Mouse (Mus musculus) limb, embryonic 10.5 days (tissue): ENCODE measurements around the gene Pspn. TPM values are rescaled to one million over a fixed set of nuclear protein-coding genes. Genes with fewer than 3 reads are reported as not detected.

Experiments used
- DNase-seq: peaks from one replicate; pipeline ENCODE4 v3.0.0-alpha.2; 2017; ENCODE audit warnings: low spot score
- H3K27ac ChIP-seq: fragments of 300-500 bp; sonication (generic); 2 replicates; pipeline ENCODE4 v1.5.1; 2016; ENCODE audit warnings: mild to moderate bottlenecking
- H3K27me3 ChIP-seq: fragments of 300-500 bp; sonication (generic); 2 replicates; pipeline ENCODE4 v1.6.1; 2016; ENCODE audit warnings: low read depth, mild to moderate bottlenecking; ENCODE audit not compliant: poor library complexity, severe bottlenecking
- H3K36me3 ChIP-seq: fragments of 300-500 bp; sonication (generic); 2 replicates; pipeline ENCODE4 v1.6.1; 2016; ENCODE audit warnings: mild to moderate bottlenecking, moderate library complexity
- H3K4me1 ChIP-seq: fragments of 300-500 bp; sonication (generic); 2 replicates; pipeline ENCODE4 v1.6.1; 2016
- H3K4me3 ChIP-seq: fragments of 300-500 bp; sonication (generic); 2 replicates; pipeline ENCODE4 v1.5.1; 2016; ENCODE audit warnings: mild to moderate bottlenecking, moderate library complexity
- H3K9me3 ChIP-seq: fragments of 300-500 bp; sonication (generic); replicated peaks from 2 replicates; pipeline ENCODE4 v1.6.1; 2016; ENCODE audit warnings: mild to moderate bottlenecking
- WGBS: fragments of 180-500 bp; shearing (Covaris S2); methylation state at CpG from one replicate; pipeline ENCODE4 v1.1.7; 2016; 5-methylcytosine and 5-hydroxymethylcytosine counted together
- polyA plus RNA-seq: library from polyadenylated mRNA; unstranded; fragments of >200 nt; fragmentation: Nextera tagmentation; extraction: Ambion mirVana; gene quantifications from 2 replicates; pipeline ENCODE4 v1.2.1, GENCODE M21; 2016

Gene Pspn
- not detected in 2 replicates for polyA plus RNA-seq

DNA sequence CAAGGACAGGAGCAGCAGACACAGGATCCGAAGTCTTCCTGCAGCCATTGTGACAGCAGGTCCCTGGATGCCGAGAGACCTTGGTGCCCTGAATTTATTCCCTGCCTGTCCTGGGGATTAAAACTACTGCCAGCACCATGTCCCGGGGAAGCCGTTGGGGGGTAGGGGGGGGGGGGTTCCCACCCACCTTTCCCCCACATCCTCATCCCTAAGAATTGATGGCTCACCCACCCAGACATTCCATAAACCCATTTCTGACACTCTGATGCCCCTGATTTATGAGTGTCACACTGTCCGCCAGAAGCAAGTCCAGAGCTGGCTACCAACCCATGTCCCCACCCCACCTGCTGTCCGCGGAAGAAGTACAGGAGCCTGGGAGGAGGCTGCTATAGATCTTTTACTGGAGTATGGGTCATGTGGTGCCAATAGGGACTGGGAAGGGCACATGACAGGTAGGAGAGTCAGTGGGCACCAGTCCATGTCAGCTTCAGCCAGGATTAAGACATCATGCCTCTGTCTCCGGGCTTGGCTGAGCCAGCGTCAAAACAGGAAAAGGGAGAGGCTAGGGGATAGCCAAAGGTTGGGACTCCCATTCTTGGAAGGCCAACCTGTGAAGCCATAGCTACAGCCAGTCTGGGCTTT is at the start of gene Pspn:
TSS of gene Pspn (minus strand) at position 51 of the 642 bp plus-strand sequence.
- H3K27ac ChIP-seq, result no peak within 1 kb of the TSS
- peaks cover 10% of the 10 kb centered on the region for H3K4me1 ChIP-seq
- H3K27me3 ChIP-seq, result no peaks in the 10 kb centered on the region
- H3K4me3 ChIP-seq, result no peak within 1 kb of the TSS
- no peak for DNase-seq
- 86% methylated on average over 9 of the region's 9 CpGs for WGBS
- peaks cover 83% of the 10 kb centered on the region for H3K36me3 ChIP-seq
- no peaks in the 10 kb centered on the region for H3K9me3 ChIP-seq

DNA sequence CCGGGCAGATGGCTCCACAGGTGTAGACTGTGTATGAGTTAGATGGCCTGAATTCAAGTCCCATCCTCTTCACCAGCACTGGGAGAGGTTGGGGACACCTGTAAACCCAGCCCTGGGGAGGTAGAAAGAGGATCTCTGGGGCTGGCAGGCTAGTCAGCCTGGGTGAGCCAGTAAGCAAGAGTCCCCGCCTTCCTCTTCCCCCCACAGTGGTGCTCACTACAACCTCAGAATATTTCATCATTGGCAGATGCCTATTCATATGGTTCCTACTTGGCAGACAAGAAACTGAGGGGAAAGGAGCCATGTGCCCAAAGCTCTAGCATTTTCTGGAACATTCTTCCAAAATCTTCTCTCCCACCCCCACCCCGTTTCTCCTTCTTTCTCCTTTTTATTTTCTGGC is 49.0 kb upstream of the Pspn start:
- 93% methylated on average over 3 of the region's 3 CpGs for WGBS
- Histone ChIP-seq H3K4me3 (no peak overlapping the region), H3K27ac (no peak overlapping the region), H3K9me3 (no peaks in the 10 kb centered on the region), H3K36me3 (no peaks in the 10 kb centered on the region), H3K4me1 (0 out of 2 replicates have a peak, but pooled peaks cover 3% of the 10 kb centered on the region), H3K27me3 (no peaks in the 10 kb centered on the region)
- no peak for DNase-seq

DNA sequence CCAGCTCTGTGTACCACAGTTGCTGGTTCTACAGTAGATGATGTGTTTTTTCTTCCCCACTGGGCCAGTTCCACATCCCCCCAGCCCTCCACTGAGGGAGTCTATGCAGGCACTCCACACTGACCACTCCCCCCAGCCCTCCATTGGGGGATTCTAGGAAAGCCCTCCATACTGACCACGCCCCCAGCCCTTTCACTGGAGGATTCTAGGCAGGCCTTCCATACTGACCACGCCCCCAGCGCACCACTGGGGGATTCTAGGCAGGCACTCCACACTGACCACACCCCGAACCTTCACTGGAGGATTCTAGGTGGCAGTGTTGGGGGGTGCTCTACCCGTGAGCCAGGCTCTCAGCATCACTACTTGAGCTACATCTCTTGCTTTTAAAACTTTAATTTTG is 47.6 kb upstream of the Pspn start:
- no peaks in the 10 kb centered on the region for H3K9me3 ChIP-seq
- no peaks in the 10 kb centered on the region for H3K36me3 ChIP-seq
- 30% methylated on average over 5 of the region's 5 CpGs for WGBS

DNA sequence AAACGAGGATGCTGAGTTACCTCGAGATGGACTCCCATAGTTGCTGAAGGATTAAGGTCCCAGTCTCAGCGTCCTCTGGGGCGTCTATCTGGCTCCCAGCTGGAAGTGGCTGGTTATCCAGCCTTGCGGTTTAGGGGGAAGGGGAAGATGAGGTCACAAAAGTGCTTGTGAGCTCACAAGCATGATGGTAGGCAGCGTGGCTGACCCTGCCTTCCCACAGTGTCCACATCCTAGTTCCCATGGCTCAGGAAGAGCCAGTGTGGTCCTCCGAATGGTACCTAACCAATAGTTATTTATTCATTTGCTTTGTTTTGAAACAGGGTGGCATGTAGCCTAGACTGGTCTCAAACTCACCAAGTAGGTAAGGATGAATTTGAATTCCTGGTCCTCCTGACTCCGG is 41.7 kb upstream of the Pspn start, which contains the start of gene Slc25a41:
TSS of gene Slc25a41 (minus strand) at position 101 of the 400 bp plus-strand sequence.
- Histone ChIP-seq H3K27me3 (peaks cover 33% of the 10 kb centered on the region), H3K4me3 (no peak within 1 kb of the TSS), H3K9me3 (no peaks in the 10 kb centered on the region), H3K36me3 (no peaks in the 10 kb centered on the region), H3K4me1 (no peaks in the 10 kb centered on the region), H3K27ac (no peak within 1 kb of the TSS)
- 74% methylated on average over 8 of the region's 8 CpGs for WGBS
- DNase-seq, result no peak

More for the DNA sequence above, 47.6 kb upstream of the Pspn start:
- H3K4me1 ChIP-seq, result 0 out of 2 replicates have a peak, but pooled peaks cover 3% of the 10 kb centered on the region
- DNase-seq, result no peak
- H3K27me3 ChIP-seq, result no peaks in the 10 kb centered on the region
- H3K4me3 ChIP-seq, result no peak overlapping the region
- no peak overlapping the region for H3K27ac ChIP-seq

DNA sequence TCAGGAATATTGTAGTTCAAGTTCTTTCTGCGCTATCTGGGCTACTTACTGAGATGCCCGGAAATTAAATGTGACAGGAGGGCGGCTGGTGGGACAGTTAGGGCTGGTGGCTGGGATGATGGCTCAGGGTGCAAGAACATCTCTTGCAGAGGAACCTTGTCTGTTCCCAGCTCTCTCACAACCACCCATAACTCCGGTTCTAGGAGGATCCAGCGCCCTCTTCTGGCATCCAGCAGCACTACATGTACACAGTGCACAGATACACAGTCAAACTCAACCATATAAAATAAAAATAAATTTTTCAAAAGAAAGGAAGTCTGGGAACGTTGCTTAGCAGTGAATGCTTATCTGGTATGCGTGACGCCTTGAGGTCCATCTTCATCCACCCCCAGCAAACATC is 39.2 kb upstream of the Pspn start:
- no peak overlapping the region for H3K4me3 ChIP-seq
- no peaks in the 10 kb centered on the region for H3K4me1 ChIP-seq
- WGBS, result 37% methylated on average over 8 of the region's 8 CpGs
- peaks cover 35% of the 10 kb centered on the region for H3K27me3 ChIP-seq
- no peak for DNase-seq
- H3K9me3 ChIP-seq, result no peaks in the 10 kb centered on the region
- H3K36me3 ChIP-seq, result no peaks in the 10 kb centered on the region
- no peak overlapping the region for H3K27ac ChIP-seq

DNA sequence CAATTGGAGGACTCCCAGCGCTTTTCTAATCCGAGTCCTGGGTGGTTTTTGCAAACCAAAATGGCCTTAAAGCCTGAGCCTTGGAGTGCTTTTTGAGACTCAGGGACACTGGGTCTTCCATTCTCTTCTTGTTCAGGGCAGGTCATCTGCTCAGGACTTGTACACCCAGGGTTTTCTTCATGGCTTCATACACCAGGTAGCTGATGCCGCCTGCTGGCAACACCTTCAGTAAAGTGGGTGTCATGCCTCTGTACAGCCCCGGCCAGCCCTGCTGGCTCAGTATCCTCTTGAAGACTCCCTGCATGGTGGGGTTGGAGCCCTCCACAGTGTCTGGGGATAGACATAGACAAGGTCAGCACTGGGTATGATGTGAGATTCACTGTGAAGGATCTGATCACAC is 33.0 kb upstream of the Pspn start:
- Histone ChIP-seq H3K36me3 (peaks cover 17% of the 10 kb centered on the region), H3K4me1 (peaks cover 18% of the 10 kb centered on the region), H3K9me3 (no peaks in the 10 kb centered on the region), H3K27me3 (peaks cover 15% of the 10 kb centered on the region), H3K27ac (no peak overlapping the region), H3K4me3 (peak overlapping the region; percentile 90)
- 87% methylated on average over 4 of the region's 4 CpGs for WGBS
- no peak for DNase-seq

DNA sequence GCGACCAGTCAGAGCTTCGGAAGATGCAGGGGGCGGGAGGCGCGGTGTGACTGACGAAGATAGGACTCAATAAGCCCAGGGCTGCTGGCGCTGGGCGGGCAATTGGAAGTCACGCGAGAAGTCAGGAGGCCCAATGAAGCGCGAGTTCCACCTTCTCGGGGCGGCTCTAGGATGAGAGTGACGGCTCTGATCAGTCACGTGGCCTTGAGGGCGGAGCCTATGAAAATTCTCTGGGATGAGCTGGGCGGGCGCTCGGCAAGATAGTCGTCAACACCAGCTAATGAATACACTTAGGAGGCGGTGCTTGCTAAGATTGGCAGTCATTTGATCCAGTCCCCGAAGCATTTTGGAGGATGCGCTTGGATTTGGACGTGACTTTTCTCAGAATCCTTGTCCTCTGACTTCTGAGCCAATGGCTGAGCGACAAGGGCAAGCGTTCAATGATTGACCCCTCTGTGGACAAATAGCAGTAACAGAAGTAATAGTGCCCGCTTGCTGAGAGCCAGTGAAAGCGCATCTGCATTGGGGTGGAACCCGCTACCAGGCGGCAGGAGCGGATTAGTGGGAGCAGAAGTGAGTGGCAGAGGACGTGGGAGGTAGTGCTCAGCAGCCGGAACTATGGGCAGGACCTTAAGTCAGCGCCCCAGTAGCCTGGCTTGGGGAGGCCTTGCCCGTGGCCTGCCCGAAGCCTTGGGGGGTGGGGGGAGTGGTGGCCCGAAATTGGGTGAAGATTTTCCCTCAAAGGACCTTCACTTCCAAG is 32.0 kb upstream of the Pspn start:
- Histone ChIP-seq H3K9me3 (no peaks in the 10 kb centered on the region), H3K27ac (peak overlapping the region; percentile 100), H3K4me3 (peak overlapping the region; percentile 90), H3K27me3 (peaks cover 5% of the 10 kb centered on the region; the same call in 1 of the 2 replicates), H3K36me3 (peaks cover 27% of the 10 kb centered on the region), H3K4me1 (peaks cover 18% of the 10 kb centered on the region)
- DNase-seq, result peak; percentile 86
- WGBS, result 1% methylated on average over 38 of the region's 38 CpGs

DNA sequence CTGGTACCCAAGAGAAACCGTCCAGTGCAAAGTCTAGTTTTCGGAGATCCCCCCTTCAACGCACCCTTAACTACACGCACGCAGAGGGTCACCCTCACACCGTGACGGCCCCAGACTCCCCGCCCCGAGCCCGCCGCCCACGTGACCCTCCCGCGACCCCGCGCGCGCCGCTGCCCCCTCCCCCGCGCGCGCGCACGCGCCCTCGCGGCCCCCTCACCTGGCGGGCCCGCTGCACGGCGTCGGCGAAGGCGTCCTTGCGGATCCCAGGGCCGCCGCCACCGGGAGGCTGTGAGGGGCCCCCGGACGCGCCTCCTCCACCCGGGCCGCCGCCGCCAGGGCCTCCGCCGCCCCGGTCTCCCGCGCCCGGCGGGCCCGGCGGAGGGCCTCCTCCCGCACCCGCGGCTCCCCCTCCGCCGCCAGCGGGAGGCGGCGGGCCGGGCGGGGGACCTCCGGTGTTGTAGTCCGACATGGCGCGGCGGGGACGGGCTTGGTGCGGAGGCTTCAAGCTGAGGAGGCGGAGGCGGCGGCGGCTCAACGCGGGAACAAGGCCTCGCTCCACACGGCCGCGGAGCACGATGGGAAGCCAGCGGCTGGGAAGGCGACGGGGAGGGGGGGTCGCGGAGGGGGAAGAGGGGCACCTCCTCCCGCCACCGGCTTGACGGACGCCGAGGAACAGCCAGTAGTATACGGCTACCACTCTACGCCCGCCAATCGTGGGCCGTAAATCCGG is 31.3 kb upstream of the Pspn start, which contains the start of gene Khsrp:
TSS of gene Khsrp (minus strand) at position 592 of the 730 bp plus-strand sequence.
- H3K9me3 ChIP-seq, result no peaks in the 10 kb centered on the region
- WGBS, result under 1% methylated on average over 83 of the region's 99 CpGs
- peak within 1 kb of the TSS; percentile 90 for H3K4me3 ChIP-seq
- H3K36me3 ChIP-seq, result peaks cover 35% of the 10 kb centered on the region
- DNase-seq, result peak; percentile 95
- no peaks in the 10 kb centered on the region for H3K27me3 ChIP-seq
- peak within 1 kb of the TSS; percentile 100 for H3K27ac ChIP-seq
- H3K4me1 ChIP-seq, result peaks cover 18% of the 10 kb centered on the region

DNA sequence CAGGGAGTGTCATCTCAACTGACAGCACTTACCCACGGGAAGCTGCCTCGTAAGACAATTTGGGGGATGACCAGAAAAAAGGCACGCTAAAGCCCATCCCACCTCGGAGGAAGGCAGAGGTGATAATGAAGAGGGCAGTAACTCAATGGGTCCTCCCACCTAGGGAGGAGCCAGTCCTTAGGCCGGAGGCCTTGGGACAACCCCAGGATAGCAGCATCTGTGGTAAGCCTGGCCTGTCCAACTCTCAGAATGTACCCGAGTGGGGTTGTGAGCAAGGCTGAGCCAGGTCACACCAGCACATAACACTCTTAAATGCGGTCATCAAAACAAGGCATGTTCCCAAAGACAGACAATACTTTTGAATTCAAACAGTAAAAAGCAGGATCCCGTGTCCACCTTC is 29.9 kb upstream of the Pspn start:
- Histone ChIP-seq H3K27ac (no peak overlapping the region; the same call in 1 of the 2 replicates), H3K36me3 (peaks cover 49% of the 10 kb centered on the region), H3K27me3 (no peaks in the 10 kb centered on the region), H3K9me3 (no peaks in the 10 kb centered on the region), H3K4me3 (peak overlapping the region; percentile 90), H3K4me1 (peaks cover 18% of the 10 kb centered on the region)
- no peak for DNase-seq
- WGBS, result 45% methylated on average over 8 of the region's 8 CpGs

DNA sequence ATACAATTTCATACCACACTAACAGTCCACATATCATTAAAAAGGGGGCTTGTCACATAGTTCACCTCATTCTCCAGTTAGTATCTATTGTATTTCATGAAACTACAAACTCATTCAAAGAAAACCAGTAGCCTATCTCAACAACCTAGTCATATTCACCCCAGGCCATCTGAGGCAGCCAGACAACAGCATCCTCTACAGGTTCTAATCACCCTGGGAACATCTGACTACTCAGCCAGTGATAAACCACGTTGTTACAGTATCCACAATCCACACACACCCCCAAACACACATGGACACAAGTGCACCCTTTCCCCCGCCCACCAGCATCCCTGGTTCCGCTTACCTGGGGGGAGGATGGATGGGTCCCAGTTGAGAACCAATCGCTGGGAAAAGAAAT is 27.7 kb upstream of the Pspn start:
- Histone ChIP-seq H3K27ac (no peak overlapping the region), H3K4me1 (peaks cover 15% of the 10 kb centered on the region), H3K36me3 (peaks cover 71% of the 10 kb centered on the region), H3K4me3 (no peak overlapping the region), H3K27me3 (no peaks in the 10 kb centered on the region), H3K9me3 (no peaks in the 10 kb centered on the region)
- no peak for DNase-seq
- 91% methylated on average over 4 of the region's 4 CpGs for WGBS

DNA sequence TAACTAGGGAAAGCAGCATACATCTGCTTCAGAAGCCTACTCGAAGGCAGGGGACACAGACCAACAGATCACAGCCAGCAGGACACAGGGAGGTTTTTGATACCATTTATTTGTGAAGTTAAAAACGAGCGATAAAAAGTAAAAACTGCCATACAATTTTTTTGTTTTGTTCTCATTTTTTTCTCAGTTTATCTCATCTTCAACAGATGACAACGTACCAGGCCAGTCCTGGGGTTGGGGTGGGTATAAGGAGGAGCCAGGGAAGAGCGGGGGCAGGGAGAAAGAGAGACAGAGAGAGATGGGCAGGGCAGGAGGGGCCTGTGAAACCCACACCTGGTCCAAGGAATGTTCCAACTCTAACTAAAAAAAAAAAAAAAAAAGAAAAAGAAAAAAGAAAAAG is 21.1 kb upstream of the Pspn start:
- no peak for DNase-seq
- 94% methylated on average over 5 of the region's 5 CpGs for WGBS
- Histone ChIP-seq H3K27ac (no peak overlapping the region), H3K9me3 (no peaks in the 10 kb centered on the region), H3K27me3 (no peaks in the 10 kb centered on the region), H3K4me3 (no peak overlapping the region), H3K4me1 (no peaks in the 10 kb centered on the region), H3K36me3 (peaks cover 70% of the 10 kb centered on the region)

DNA sequence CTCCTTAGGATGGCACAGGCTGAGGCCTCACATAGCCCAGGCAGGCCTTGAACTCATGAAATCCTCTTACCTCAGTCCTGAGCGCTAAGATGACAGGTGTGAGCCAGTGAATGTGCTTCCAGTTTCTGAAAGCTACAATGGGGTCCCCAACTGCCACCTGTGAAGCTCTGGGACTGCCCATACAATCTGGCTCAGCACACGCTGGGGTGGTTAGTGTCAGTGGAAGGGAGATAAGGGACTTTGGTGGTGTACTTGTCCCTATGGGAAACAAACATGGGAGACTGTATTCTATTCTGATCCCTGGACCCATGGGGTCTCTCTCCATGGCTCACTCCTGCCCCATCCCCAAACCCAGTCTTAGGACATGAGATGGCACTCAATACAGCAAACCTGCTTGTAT is 19.9 kb upstream of the Pspn start:
- DNase-seq, result no peak
- Histone ChIP-seq H3K4me1 (no peaks in the 10 kb centered on the region), H3K9me3 (no peaks in the 10 kb centered on the region), H3K36me3 (peaks cover 57% of the 10 kb centered on the region), H3K27ac (no peak overlapping the region), H3K4me3 (no peak overlapping the region), H3K27me3 (no peaks in the 10 kb centered on the region)
- 85% methylated on average over 2 of the region's 2 CpGs for whole genome bisulfite sequencing
